Mouse (Mus musculus) C2C12 (cell line): ENCODE measurements at regions not wholly inside any gene's neighbourhood (a gene's known extent, or its start where the extent isn't known, plus 50 kb on each side); places are given as distances from the start of the nearest gene placed in this dataset.

Experiments
- CTCF ChIP-seq: IDR thresholded peaks from one replicate; pipeline ENCODE4 v1.5.1; 2011; ENCODE audit not compliant: control insufficient read depth, insufficient read depth, insufficient read length
- FOSL1 ChIP-seq: IDR thresholded peaks from one replicate; pipeline ENCODE4 v1.8.0; 2011; ENCODE audit warnings: mild to moderate bottlenecking, low read length; ENCODE audit not compliant: poor library complexity, insufficient read depth, severe bottlenecking
- MYOG ChIP-seq: IDR thresholded peaks from one replicate; pipeline ENCODE4 v1.6.1; 2011; ENCODE audit not compliant: control insufficient read depth, insufficient read length; ENCODE audit errors: extremely low read depth
- USF1 ChIP-seq: IDR thresholded peaks from one replicate; pipeline ENCODE4 v1.6.1; 2011; ENCODE audit warnings: low read depth, mild to moderate bottlenecking, control low read depth, moderate library complexity

DNA sequence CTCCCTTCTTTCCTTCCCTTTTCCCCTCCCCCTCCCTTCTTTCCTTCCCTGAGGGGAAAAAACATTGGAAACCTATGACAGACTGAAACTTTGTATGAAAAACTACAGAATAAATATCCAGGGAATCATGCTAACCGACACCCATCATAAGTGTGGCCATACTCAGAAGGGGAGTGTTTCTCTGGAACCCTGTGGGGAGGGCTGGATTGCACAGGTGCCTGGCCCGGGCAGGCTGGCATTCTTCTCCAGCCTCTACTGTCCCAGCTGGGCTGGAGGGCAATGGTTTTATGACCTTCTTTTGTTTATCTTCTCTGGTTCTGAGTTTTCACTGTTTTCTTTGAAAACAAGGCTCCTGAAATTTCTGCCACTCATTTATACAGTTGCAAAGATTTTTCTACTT is 307.9 kb downstream of the Satb1 start:
- TF ChIP-seq CTCF: no peak
- no peak for TF ChIP-seq USF1
- no peak for TF ChIP-seq FOSL1
- no peak for TF ChIP-seq MYOG
